Mouse (Mus musculus): ENCODE measurements at regions not wholly inside any gene's neighbourhood (a gene's known extent, or its start where the extent isn't known, plus 50 kb on each side); places are given as distances from the start of the nearest gene placed in this dataset.

DNA sequence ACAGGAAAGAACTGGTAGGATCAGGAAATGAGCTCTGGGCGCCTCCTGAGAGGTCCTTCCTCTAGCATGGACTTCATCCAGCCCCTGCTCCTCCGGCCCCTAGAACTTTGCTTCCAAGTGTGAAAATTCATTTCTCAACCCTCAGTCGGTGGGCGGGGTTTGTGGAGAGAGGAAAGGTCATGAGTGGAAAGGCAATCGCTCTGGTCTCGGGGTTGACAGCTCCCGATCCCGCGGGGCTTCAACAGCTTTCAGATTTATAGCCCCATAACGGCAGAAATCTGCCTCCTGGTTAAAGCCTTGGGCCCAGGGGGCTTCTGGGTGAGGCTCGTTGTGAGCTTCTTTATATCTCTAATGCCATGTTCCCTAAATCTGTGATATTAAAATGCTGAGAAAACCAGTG lies 184.2 kb upstream of the Spaca1 start:
- H3K4me2 ChIP-seq (replicated peaks) = peak overlapping the region; percentile 6; the same call in 1 of the 2 replicates
- peak overlapping the region; percentile 40 for H3K27ac ChIP-seq
- no peak overlapping the region for H3K4me3 ChIP-seq
- H3K4me1 ChIP-seq = peaks cover 9% of the 10 kb centered on the region; the same call in 1 of the 2 replicates
- no peaks in the 10 kb centered on the region for H3K9me3 ChIP-seq (replicated peaks)
- 70% methylated on average over 11 of the region's 11 CpGs for WGBS
- no peaks in the 10 kb centered on the region for H3K27me3 ChIP-seq
- H3K9ac ChIP-seq = no peak overlapping the region
- no peak for ATAC-seq (ENCODE audit: low FRiP score)
- H3K36me3 ChIP-seq = no peaks in the 10 kb centered on the region

DNA sequence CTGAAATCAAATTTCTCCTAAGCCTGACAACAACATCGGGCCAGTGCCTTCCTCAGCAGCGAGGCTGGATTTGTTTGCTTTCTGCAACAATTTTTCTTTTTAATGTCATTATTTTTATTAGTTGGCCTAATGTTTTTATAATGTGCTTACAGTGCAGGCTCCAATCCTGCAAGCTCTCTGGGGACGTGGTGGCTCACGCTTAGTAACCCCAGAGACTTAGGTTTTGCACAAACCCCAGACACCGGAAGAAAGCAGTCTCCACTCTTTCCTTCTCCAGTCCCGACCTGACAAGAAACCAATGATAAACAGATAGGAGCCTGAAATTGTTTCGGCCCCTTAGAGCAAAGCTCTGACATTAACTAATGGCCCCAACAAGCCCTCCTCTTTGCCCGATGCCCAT lies 184.7 kb upstream of the Spaca1 start:
- WGBS = 69% methylated on average over 8 of the region's 8 CpGs
- no peak for ATAC-seq (ENCODE audit: low FRiP score)
- H3K4me1 ChIP-seq = peaks cover 9% of the 10 kb centered on the region; the same call in 1 of the 2 replicates
- H3K27ac ChIP-seq = peak overlapping the region; percentile 40
- no peaks in the 10 kb centered on the region for H3K9me3 ChIP-seq (replicated peaks)
- H3K27me3 ChIP-seq = no peaks in the 10 kb centered on the region
- peak overlapping the region; percentile 6; the same call in 1 of the 2 replicates for H3K4me2 ChIP-seq (replicated peaks)
- no peak overlapping the region for H3K9ac ChIP-seq
- H3K4me3 ChIP-seq = no peak overlapping the region
- no peaks in the 10 kb centered on the region for H3K36me3 ChIP-seq

DNA sequence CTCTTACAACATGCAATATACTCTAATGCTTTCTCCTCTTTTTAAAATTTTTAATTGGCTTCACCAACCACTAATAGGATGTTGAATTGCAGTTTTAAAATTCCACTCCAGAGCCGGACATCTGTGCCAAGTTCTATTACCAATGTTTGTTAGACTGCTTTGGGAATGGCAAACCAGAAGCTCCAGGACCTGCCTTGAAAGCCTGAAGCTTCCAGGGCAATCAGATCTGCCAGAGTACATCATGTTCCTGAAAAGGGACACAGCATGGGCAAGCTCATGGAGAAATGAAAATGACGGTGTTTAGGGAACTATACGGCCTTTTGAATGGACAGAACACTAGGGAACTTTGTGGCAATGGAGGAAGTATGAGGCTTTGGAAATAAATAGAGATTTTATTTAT lies 187.8 kb upstream of the Spaca1 start:
- H3K27ac ChIP-seq = no peak overlapping the region
- H3K4me1 ChIP-seq = peaks cover 19% of the 10 kb centered on the region
- no peaks in the 10 kb centered on the region for H3K9me3 ChIP-seq (replicated peaks)
- H3K9ac ChIP-seq = no peak overlapping the region
- H3K27me3 ChIP-seq = no peaks in the 10 kb centered on the region
- H3K36me3 ChIP-seq = no peaks in the 10 kb centered on the region
- no peak for ATAC-seq (ENCODE audit: low FRiP score)
- WGBS = 91% methylated on average over 3 of the region's 3 CpGs
- no peak overlapping the region for H3K4me3 ChIP-seq
- H3K4me2 ChIP-seq (replicated peaks) = no peak overlapping the region

DNA sequence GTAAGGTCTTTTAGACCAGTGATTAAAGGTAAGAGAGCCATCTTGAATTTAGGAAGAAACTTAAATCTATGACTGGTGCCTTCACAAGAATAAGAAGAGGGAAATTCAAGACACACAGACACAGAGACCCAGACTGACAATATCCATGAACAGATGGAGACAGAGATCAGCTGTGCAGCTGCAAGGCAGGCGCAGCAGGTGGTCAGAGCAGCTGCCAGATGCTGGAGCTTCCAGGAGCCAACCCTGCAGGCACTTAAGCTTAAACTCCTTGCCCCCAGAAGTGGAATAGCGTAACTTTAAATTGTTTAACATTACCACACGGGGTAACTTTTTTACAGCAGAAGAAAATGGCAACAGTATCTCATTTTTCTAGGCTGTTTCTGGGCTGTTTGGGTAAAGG lies 189.6 kb upstream of the Spaca1 start:
- no peaks in the 10 kb centered on the region for H3K36me3 ChIP-seq
- no peaks in the 10 kb centered on the region for H3K27me3 ChIP-seq
- 61% methylated on average over 3 of the region's 3 CpGs for WGBS
- ATAC-seq (ENCODE audit: low FRiP score) = no peak
- H3K4me2 ChIP-seq (replicated peaks) = no peak overlapping the region
- H3K9ac ChIP-seq = no peak overlapping the region
- no peak overlapping the region for H3K27ac ChIP-seq
- H3K4me1 ChIP-seq = peaks cover 13% of the 10 kb centered on the region
- no peak overlapping the region for H3K4me3 ChIP-seq
- no peaks in the 10 kb centered on the region for H3K9me3 ChIP-seq (replicated peaks)

GRCm38 (mm10) chr4:34241060-34241571 lies 191.1 kb upstream of the Spaca1 start:
- Histone ChIP-seq H3K9me3 (replicated peaks) (no peaks in the 10 kb centered on the region), H3K4me1 (peaks cover 10% of the 10 kb centered on the region), H3K4me2 (replicated peaks) (no peak overlapping the region), H3K27me3 (no peaks in the 10 kb centered on the region), H3K4me3 (no peak overlapping the region), H3K27ac (no peak overlapping the region), H3K36me3 (no peaks in the 10 kb centered on the region), H3K9ac (no peak overlapping the region)
- ATAC-seq (ENCODE audit: low FRiP score) = 0 out of 2 replicates have a peak, but pooled peaks have one; percentile 46
- WGBS = 56% methylated on average over 7 of the region's 7 CpGs

GRCm38 (mm10) chr4:34241673-34242072 lies 191.7 kb upstream of the Spaca1 start:
- H3K27me3 ChIP-seq = no peaks in the 10 kb centered on the region
- peaks cover 10% of the 10 kb centered on the region for H3K4me1 ChIP-seq
- no peak overlapping the region for H3K4me2 ChIP-seq (replicated peaks)
- ATAC-seq (ENCODE audit: low FRiP score) = no peak
- no peak overlapping the region for H3K4me3 ChIP-seq
- no peak overlapping the region for H3K27ac ChIP-seq
- no peak overlapping the region for H3K9ac ChIP-seq
- H3K9me3 ChIP-seq (replicated peaks) = no peaks in the 10 kb centered on the region
- WGBS = 77% methylated on average over 3 of the region's 3 CpGs
- H3K36me3 ChIP-seq = no peaks in the 10 kb centered on the region

GRCm38 (mm10) chr4:34259444-34259843 lies 209.5 kb upstream of the Spaca1 start:
- H3K4me2 ChIP-seq (replicated peaks) = no peak overlapping the region
- H3K9me3 ChIP-seq (replicated peaks) = no peaks in the 10 kb centered on the region
- H3K27me3 ChIP-seq = no peaks in the 10 kb centered on the region
- H3K27ac ChIP-seq = no peak overlapping the region
- H3K4me1 ChIP-seq = no peaks in the 10 kb centered on the region
- no peak overlapping the region for H3K9ac ChIP-seq
- H3K4me3 ChIP-seq = no peak overlapping the region
- no peak for ATAC-seq (ENCODE audit: low FRiP score)
- no peaks in the 10 kb centered on the region for H3K36me3 ChIP-seq

DNA sequence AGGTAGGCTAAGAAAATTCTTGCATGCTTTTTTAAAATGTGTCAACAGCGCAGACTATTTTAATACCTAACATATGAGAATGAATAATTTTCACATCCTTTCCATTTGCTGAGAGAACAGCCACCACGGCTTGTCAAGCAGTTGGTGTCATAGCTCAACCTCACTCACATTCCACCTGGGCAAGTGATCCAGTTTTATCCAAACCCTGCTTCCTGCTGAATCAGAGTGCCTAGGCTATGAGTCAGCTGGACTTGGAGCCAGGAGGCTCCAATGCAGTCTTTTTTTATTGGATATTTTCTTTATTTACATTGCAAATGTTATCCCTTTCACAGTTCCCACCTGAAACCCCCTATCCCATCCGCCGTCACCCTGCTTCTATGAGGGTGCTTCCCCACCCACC lies 210.5 kb upstream of the Spaca1 start:
- no peak overlapping the region for H3K4me3 ChIP-seq
- H3K27ac ChIP-seq = no peak overlapping the region
- no peak overlapping the region for H3K4me2 ChIP-seq (replicated peaks)
- no peak overlapping the region for H3K9ac ChIP-seq
- WGBS = 87% methylated on average over 4 of the region's 4 CpGs
- H3K27me3 ChIP-seq = no peaks in the 10 kb centered on the region
- H3K9me3 ChIP-seq (replicated peaks) = no peaks in the 10 kb centered on the region
- no peaks in the 10 kb centered on the region for H3K36me3 ChIP-seq
- ATAC-seq (ENCODE audit: low FRiP score) = no peak
- H3K4me1 ChIP-seq = no peaks in the 10 kb centered on the region

DNA sequence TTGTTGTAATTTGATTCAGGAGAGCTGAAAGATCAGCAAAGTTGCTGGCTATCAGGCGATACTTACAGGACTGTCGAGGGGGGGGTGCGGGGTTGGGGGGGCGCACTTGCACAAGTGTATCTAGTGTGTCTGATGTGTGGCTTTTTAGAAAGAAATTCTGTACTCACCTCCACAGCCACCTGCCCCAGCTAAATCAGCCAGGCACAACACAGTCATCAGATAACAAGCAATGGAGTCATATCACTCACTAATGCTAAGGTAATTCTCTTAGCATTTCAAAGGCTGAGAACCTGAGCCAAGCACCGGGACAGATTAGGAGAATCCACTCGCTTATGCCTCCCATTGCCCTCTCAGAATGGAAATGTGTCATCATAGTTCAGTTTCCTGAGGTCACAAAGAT lies 211.8 kb upstream of the Spaca1 start:
- no peak for ATAC-seq (ENCODE audit: low FRiP score)
- WGBS = 73% methylated on average over 6 of the region's 6 CpGs
- no peaks in the 10 kb centered on the region for H3K36me3 ChIP-seq
- no peaks in the 10 kb centered on the region for H3K9me3 ChIP-seq (replicated peaks)
- H3K27ac ChIP-seq = no peak overlapping the region
- no peak overlapping the region for H3K4me3 ChIP-seq
- H3K27me3 ChIP-seq = no peaks in the 10 kb centered on the region
- no peak overlapping the region for H3K4me2 ChIP-seq (replicated peaks)
- H3K4me1 ChIP-seq = no peaks in the 10 kb centered on the region
- H3K9ac ChIP-seq = no peak overlapping the region

DNA sequence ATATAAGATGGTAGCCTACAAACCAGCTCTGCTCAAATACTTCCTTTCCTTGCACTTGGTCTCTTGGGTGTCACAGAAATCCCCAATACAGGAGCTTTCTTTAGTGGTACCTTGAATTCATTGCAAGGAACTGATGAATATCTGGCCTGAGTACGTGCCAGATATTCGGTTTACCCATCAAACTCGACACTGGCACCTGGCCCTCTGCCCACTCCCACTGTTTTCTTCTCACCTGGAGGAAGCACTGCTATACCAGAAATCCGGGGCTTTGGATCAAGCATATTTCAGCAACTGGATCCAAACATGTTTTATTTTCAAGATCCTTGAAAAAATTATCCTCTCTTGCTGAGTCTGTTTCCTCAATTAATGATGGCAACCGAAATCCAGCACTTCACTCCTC lies 214.4 kb upstream of the Spaca1 start:
- 88% methylated on average over 5 of the region's 5 CpGs for WGBS
- ATAC-seq (ENCODE audit: low FRiP score) = no peak
- H3K4me1 ChIP-seq = no peaks in the 10 kb centered on the region

GRCm38 (mm10) chr4:34274316-34274715 lies 224.3 kb upstream of the Spaca1 start:
- Histone ChIP-seq H3K9me3 (replicated peaks) (no peaks in the 10 kb centered on the region), H3K4me2 (replicated peaks) (no peak overlapping the region), H3K4me1 (peaks cover 5% of the 10 kb centered on the region; the same call in 1 of the 2 replicates), H3K27me3 (no peaks in the 10 kb centered on the region), H3K36me3 (no peaks in the 10 kb centered on the region), H3K4me3 (no peak overlapping the region), H3K27ac (no peak overlapping the region), H3K9ac (no peak overlapping the region)
- no peak for ATAC-seq (ENCODE audit: low FRiP score)
- 77% methylated on average over 3 of the region's 3 CpGs for WGBS

More for the DNA sequence above, 214.4 kb upstream of the Spaca1 start:
- Histone ChIP-seq H3K4me2 (replicated peaks) (no peak overlapping the region), H3K4me3 (no peak overlapping the region), H3K27me3 (no peaks in the 10 kb centered on the region), H3K9ac (no peak overlapping the region), H3K36me3 (no peaks in the 10 kb centered on the region), H3K9me3 (replicated peaks) (no peaks in the 10 kb centered on the region), H3K27ac (no peak overlapping the region)

- Histone ChIP-seq H3K9me3 (replicated peaks) (no peaks in the 10 kb centered on the region), H3K36me3 (no peaks in the 10 kb centered on the region), H3K4me3 (no peak overlapping the region), H3K27ac (no peak overlapping the region), H3K9ac (no peak overlapping the region), H3K4me2 (replicated peaks) (no peak overlapping the region), H3K27me3 (no peaks in the 10 kb centered on the region), H3K4me1 (peaks cover 5% of the 10 kb centered on the region; the same call in 1 of the 2 replicates)
- ATAC-seq (ENCODE audit: low FRiP score) = no peak
These were observed 225.4 kb upstream of the Spaca1 start for GRCm38 (mm10) chr4:34275372-34275771.

GRCm38 (mm10) chr4:34302504-34303108 lies 248.1 kb upstream of the Akirin2 start:
- H3K27ac ChIP-seq = no peak overlapping the region
- no peak overlapping the region for H3K4me3 ChIP-seq
- 61% methylated on average over 4 of the region's 4 CpGs for WGBS
- H3K9me3 ChIP-seq (replicated peaks) = no peaks in the 10 kb centered on the region
- H3K9ac ChIP-seq = no peak overlapping the region
- no peaks in the 10 kb centered on the region for H3K4me1 ChIP-seq
- H3K36me3 ChIP-seq = no peaks in the 10 kb centered on the region
- H3K4me2 ChIP-seq (replicated peaks) = no peak overlapping the region
- H3K27me3 ChIP-seq = no peaks in the 10 kb centered on the region
- ATAC-seq (ENCODE audit: low FRiP score) = no peak
